Mouse (Mus musculus) C2C12 (cell line): ENCODE measurements around the gene Gmnn. TPM values are rescaled to one million over a fixed set of nuclear protein-coding genes. Genes with fewer than 3 reads are reported as not detected.

Experiments
- H3K27me3 ChIP-seq: one replicate; pipeline ENCODE4 v1.6.1; 2011; ENCODE audit not compliant: control insufficient read depth, insufficient read depth, insufficient read length
- H3K36me3 ChIP-seq: one replicate; pipeline ENCODE4 v1.6.1; 2011; ENCODE audit not compliant: control insufficient read depth, insufficient read depth
- H3K4me3 ChIP-seq: one replicate; pipeline ENCODE4 v1.5.1; 2011; ENCODE audit warnings: mild to moderate bottlenecking, control low read depth; ENCODE audit not compliant: poor library complexity, insufficient read depth, severe bottlenecking
- H3K79me2 ChIP-seq: one replicate; pipeline ENCODE4 v1.6.1; 2011; ENCODE audit not compliant: control insufficient read depth, insufficient read depth
- H3K79me3 ChIP-seq: one replicate; pipeline ENCODE4 v1.6.1; 2011; ENCODE audit warnings: low read depth, control low read depth
- H3ac ChIP-seq: one replicate; pipeline ENCODE3; 2011; ENCODE audit warnings: low read depth; ENCODE audit not compliant: control insufficient read depth, insufficient read length
- CEBPB ChIP-seq: IDR thresholded peaks from one replicate; pipeline ENCODE4 v1.6.1; 2011; ENCODE audit warnings: low read depth, mild to moderate bottlenecking, control low read depth, moderate library complexity
- CTCF ChIP-seq: IDR thresholded peaks from one replicate; pipeline ENCODE4 v1.5.1; 2011; ENCODE audit not compliant: control insufficient read depth, insufficient read depth, insufficient read length
- FOSL1 ChIP-seq: IDR thresholded peaks from one replicate; pipeline ENCODE4 v1.8.0; 2011; ENCODE audit warnings: mild to moderate bottlenecking, low read length; ENCODE audit not compliant: poor library complexity, insufficient read depth, severe bottlenecking
- MAX ChIP-seq: IDR thresholded peaks from one replicate; pipeline ENCODE4 v1.6.1; 2011; ENCODE audit warnings: mild to moderate bottlenecking, control low read depth
- MYOD1 ChIP-seq: IDR thresholded peaks from one replicate; pipeline ENCODE4 v1.6.1; 2011; ENCODE audit warnings: low read depth; ENCODE audit not compliant: control insufficient read depth, insufficient read length
- MYOG ChIP-seq: IDR thresholded peaks from one replicate; pipeline ENCODE4 v1.6.1; 2011; ENCODE audit not compliant: control insufficient read depth, insufficient read length; ENCODE audit errors: extremely low read depth
- USF1 ChIP-seq: IDR thresholded peaks from one replicate; pipeline ENCODE4 v1.6.1; 2011; ENCODE audit warnings: low read depth, mild to moderate bottlenecking, control low read depth, moderate library complexity
- polyA plus RNA-seq: library from polyadenylated mRNA; unstranded; fragments of >200 nt; fragmentation: generic; extraction: Trizol; gene quantifications from one replicate; pipeline ENCODE4 v1.2.1, GENCODE M21; 2012; ENCODE audit warnings: missing spikeins

Gene Gmnn
- polyA plus RNA-seq, 1 experiment, result 45.7 TPM

GRCm38 (mm10) chr13:24800674-24801307, 39.1 kb upstream of the Gmnn start:
- TF ChIP-seq MYOD1, result no peak
- no peak for TF ChIP-seq MYOG
- no peak for TF ChIP-seq CTCF
- TF ChIP-seq MAX, result no peak
- no peak for TF ChIP-seq CEBPB
- no peak for TF ChIP-seq USF1
- no peak for TF ChIP-seq FOSL1
- Histone ChIP-seq H3K79me3 (peaks cover 42% of the 10 kb centered on the region), H3ac (peak overlapping the region; percentile 96), H3K4me3 (peak overlapping the region; percentile 94), H3K79me2 (peaks cover 48% of the 10 kb centered on the region), H3K36me3 (peaks cover 31% of the 10 kb centered on the region), H3K27me3 (no peaks in the 10 kb centered on the region)

GRCm38 (mm10) chr13:24799925-24800673, 38.4 kb upstream of the Gmnn start:
- H3K4me3 ChIP-seq, result peak overlapping the region; percentile 36
- H3K27me3 ChIP-seq, result no peaks in the 10 kb centered on the region
- TF ChIP-seq FOSL1, result no peak
- no peak for TF ChIP-seq USF1
- no peak for TF ChIP-seq MYOD1
- no peak for TF ChIP-seq MYOG
- no peak for TF ChIP-seq CEBPB
- TF ChIP-seq MAX, result no peak
- no peak for TF ChIP-seq CTCF
- peaks cover 24% of the 10 kb centered on the region for H3K36me3 ChIP-seq
- H3ac ChIP-seq, result peak overlapping the region; percentile 65
- H3K79me2 ChIP-seq, result peaks cover 41% of the 10 kb centered on the region
- H3K79me3 ChIP-seq, result peaks cover 36% of the 10 kb centered on the region

- H3ac ChIP-seq, result no peak overlapping the region
- peaks cover 17% of the 10 kb centered on the region for H3K36me3 ChIP-seq
- TF ChIP-seq USF1 (no peak), CTCF (no peak), CEBPB (no peak), FOSL1 (no peak), MYOD1 (no peak), MAX (no peak), MYOG (no peak)
- H3K79me3 ChIP-seq, result peaks cover 29% of the 10 kb centered on the region
- no peaks in the 10 kb centered on the region for H3K27me3 ChIP-seq
- no peak overlapping the region for H3K4me3 ChIP-seq
- peaks cover 34% of the 10 kb centered on the region for H3K79me2 ChIP-seq
Observed at GRCm38 (mm10) chr13:24799378-24799777, 37.7 kb upstream of the Gmnn start.

GRCm38 (mm10) chr13:24798686-24799085, 37.0 kb upstream of the Gmnn start:
- H3ac ChIP-seq, result no peak overlapping the region
- TF ChIP-seq FOSL1 (no peak), CEBPB (no peak), MYOD1 (no peak), MAX (no peak), MYOG (no peak), USF1 (no peak), CTCF (no peak)
- no peaks in the 10 kb centered on the region for H3K27me3 ChIP-seq
- no peak overlapping the region for H3K4me3 ChIP-seq
- peaks cover 10% of the 10 kb centered on the region for H3K36me3 ChIP-seq
- peaks cover 22% of the 10 kb centered on the region for H3K79me3 ChIP-seq
- H3K79me2 ChIP-seq, result peaks cover 27% of the 10 kb centered on the region

- no peaks in the 10 kb centered on the region for H3K79me2 ChIP-seq
- no peak overlapping the region for H3K4me3 ChIP-seq
- no peaks in the 10 kb centered on the region for H3K79me3 ChIP-seq
- H3K27me3 ChIP-seq, result no peaks in the 10 kb centered on the region
- H3K36me3 ChIP-seq, result no peaks in the 10 kb centered on the region
- H3ac ChIP-seq, result no peak overlapping the region
- TF ChIP-seq MAX (no peak), USF1 (no peak), MYOG (no peak), CEBPB (no peak), CTCF (no peak), FOSL1 (no peak), MYOD1 (no peak)
Observed at GRCm38 (mm10) chr13:24792411-24793045, 30.8 kb upstream of the Gmnn start.
